ENCODE assay signal across 26 mouse cellular contexts in genomic region chr1:153357218-153357617, GRCm38 (mm10).
"Had no signal": no experiment of that assay in that cellular context is flagged by ENCODE, and none has a peak within 500 bp of the region (broad histone marks: within the 10 kb centered on the region; RNA-seq: fewer than 3 reads in every experiment).

No protein-coding gene starts in this region.

- H3K4me3 ChIP-seq: forebrain, embryonic 15.5 days; heart, embryonic 13.5 days; heart, embryonic 15.5 days; hindbrain, embryonic 13.5 days; hindbrain, embryonic 15.5 days; kidney, embryonic 15.5 days; limb, embryonic 13.5 days; limb, embryonic 15.5 days; liver, embryonic 12.5 days had no signal

- H3K9me3 ChIP-seq: forebrain, embryonic 15.5 days; heart, embryonic 13.5 days; heart, embryonic 15.5 days; hindbrain, embryonic 13.5 days; hindbrain, embryonic 15.5 days; kidney, embryonic 15.5 days; limb, embryonic 13.5 days; limb, embryonic 15.5 days; liver, embryonic 12.5 days had no signal

- H3K9ac ChIP-seq: forebrain, embryonic 15.5 days; forebrain, postnatal 0 days; heart, embryonic 13.5 days; heart, embryonic 15.5 days; hindbrain, embryonic 13.5 days; hindbrain, embryonic 15.5 days; kidney, embryonic 15.5 days; limb, embryonic 13.5 days; limb, embryonic 15.5 days; liver, embryonic 12.5 days; liver, embryonic 14.5 days had no signal

- ATAC-seq: forebrain, embryonic 15.5 days; forebrain, postnatal 0 days; hindbrain, postnatal 0 days; intestine, embryonic 16.5 days; liver, embryonic 12.5 days had no signal

- H3K36me3 ChIP-seq: forebrain, embryonic 15.5 days; heart, embryonic 13.5 days; heart, embryonic 15.5 days; hindbrain, embryonic 13.5 days; hindbrain, embryonic 15.5 days; kidney, embryonic 15.5 days; limb, embryonic 13.5 days; limb, embryonic 15.5 days; liver, embryonic 12.5 days had no signal

- H3K27ac ChIP-seq: forebrain, embryonic 15.5 days; heart, embryonic 13.5 days; heart, embryonic 15.5 days; hindbrain, embryonic 13.5 days; hindbrain, embryonic 15.5 days; hindbrain, postnatal 0 days; kidney, embryonic 15.5 days; kidney, postnatal 0 days; limb, embryonic 13.5 days; limb, embryonic 15.5 days; liver, embryonic 12.5 days; liver, embryonic 14.5 days had no signal

- DNase-seq: forebrain, postnatal 0 days; gastrocnemius, postnatal 14 days; gastrocnemius, postnatal 36 days; heart, adult 18-20 months; heart, postnatal 14 days; heart, postnatal 36 days; kidney, adult 11 months; kidney, adult 2 months; kidney, adult 9 months; kidney, postnatal 14 days; kidney, postnatal 36 days; left cerebral cortex, postnatal 4 days; lung, adult 18-20 months had no signal

- H3K4me1 ChIP-seq: forebrain, embryonic 15.5 days; hindbrain, embryonic 15.5 days; kidney, embryonic 15.5 days; limb, embryonic 13.5 days; limb, embryonic 15.5 days; liver, embryonic 12.5 days had no signal

- H3K4me2 ChIP-seq: forebrain, embryonic 15.5 days; heart, embryonic 13.5 days; heart, embryonic 15.5 days; hindbrain, embryonic 13.5 days; hindbrain, embryonic 15.5 days; kidney, embryonic 15.5 days; limb, embryonic 13.5 days; limb, embryonic 15.5 days; liver, embryonic 12.5 days had no signal

- H3K27me3 ChIP-seq: forebrain, embryonic 15.5 days; heart, embryonic 13.5 days; heart, embryonic 15.5 days; hindbrain, embryonic 13.5 days; hindbrain, embryonic 15.5 days; kidney, embryonic 15.5 days; limb, embryonic 13.5 days; limb, embryonic 15.5 days; liver, embryonic 12.5 days had no signal
